Mouse (Mus musculus) naive thymus-derived CD4-positive, alpha-beta T cell, adult 2 months (primary cell): ENCODE results near the gene Fstl3.

Experiments used
- DNase-seq: peaks from one replicate; pipeline ENCODE4 v3.0.0-alpha.2; 2011; ENCODE audit warnings: low read depth

Gene Fstl3

GRCm38 (mm10) chr10:79788386-79789158 lies 11.5 kb downstream of the Fstl3 start:
- DNase-seq: peak; percentile 90

DNA sequence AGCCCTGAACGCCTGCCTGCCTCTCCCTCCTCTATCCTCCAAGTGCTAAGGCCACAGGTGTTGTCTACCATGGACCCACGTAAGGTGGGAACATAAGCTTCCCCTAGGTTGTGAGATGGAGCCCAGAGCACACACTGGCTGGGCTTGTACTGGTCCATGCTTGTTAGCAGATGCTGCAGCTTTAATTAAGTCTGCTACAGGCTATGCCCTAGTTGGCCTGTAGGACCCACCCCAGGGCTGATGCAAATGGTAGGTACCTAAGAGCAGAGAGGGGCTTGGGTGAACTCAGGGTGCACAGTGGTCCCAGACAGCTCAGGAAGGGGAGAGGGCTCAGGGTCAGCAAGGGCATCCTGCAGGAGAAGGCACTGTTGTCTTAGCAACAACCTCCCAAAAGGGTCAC lies 12.5 kb downstream of the Fstl3 start:
- no peak for DNase-seq

DNA sequence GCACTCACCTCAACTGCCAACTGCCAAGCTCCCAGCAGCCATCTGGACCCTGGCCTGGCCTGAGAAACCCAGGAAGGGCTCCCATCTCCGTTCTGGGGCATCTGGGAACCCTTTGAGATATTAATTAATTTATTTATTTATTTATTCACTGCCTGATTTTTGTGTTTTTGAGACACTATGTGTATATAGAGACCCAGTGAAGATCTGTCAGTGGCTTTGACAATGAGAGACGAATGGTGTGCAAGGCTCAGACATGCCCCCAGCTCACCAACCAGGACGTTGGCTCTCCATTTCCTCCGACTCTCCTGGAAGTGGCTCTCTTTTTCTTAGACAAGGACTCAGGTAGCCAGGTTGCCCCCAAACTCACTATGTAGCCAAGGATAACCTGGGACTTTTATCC lies 13.8 kb downstream of the Fstl3 start, which contains the start of gene Prss57:
Gene Prss57, minus strand, starts transcription at position 101 of the 400 bp plus-strand sequence.
- no peak for DNase-seq

- DNase-seq: no peak
Observed at GRCm38 (mm10) chr10:79792339-79793040, 15.4 kb downstream of the Fstl3 start.

GRCm38 (mm10) chr10:79793051-79793737 lies 16.1 kb downstream of the Fstl3 start, which contains the start of gene Palm:
Gene Palm, plus strand, starts transcription at chr10:79793572.
- DNase-seq: peak; percentile 86

GRCm38 (mm10) chr10:79793738-79794490 lies 16.8 kb downstream of the Fstl3 start:
- no peak for DNase-seq

DNA sequence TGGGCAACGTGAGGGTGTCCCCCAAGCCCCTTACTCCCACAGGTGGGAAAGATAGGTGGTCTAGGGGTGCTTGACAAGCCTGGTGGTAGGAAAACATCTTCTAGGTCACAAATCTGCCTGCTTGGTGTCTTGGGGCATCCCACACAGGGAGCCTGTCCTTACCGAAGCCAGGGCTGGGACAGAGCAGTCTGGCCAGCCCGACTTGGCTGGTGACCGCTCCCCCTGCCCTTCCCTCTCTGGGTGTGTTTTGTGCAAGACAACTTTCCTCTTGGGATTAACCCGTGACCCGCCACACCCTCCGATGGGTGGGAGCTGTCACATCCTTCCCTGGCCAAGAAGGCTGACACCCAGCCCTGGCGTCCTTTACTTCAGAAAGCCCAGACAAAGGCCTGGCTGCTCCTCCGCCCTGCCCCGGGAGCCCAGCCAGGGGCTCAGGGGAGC lies 17.4 kb downstream of the Fstl3 start:
- DNase-seq: no peak

- no peak for DNase-seq
Observed at GRCm38 (mm10) chr10:79795905-79796304, 18.8 kb downstream of the Fstl3 start.

- DNase-seq: no peak
Observed at GRCm38 (mm10) chr10:79797326-79797725, 20.3 kb downstream of the Fstl3 start.

GRCm38 (mm10) chr10:79798289-79798928 lies 21.3 kb downstream of the Fstl3 start:
- no peak for DNase-seq

DNA sequence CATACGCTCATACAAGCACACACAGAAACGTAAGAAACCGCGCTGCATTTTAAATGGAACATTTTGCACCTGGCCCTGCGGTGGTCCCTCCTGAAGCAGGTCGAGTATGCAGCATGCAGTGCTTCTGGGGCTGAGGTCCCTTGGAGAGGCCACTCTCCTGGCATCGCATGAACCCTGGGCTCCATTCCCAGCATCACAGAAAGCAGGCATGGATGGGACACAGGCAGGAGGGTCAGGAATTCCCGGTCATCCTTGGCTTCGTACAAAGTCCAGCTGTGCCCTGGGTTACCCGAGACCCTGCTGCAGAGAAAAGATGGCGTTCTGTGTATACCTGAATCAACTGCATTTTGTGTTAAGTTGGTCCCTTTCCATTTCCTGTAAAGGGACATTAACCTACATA lies 23.4 kb downstream of the Fstl3 start:
- no peak for DNase-seq

DNA sequence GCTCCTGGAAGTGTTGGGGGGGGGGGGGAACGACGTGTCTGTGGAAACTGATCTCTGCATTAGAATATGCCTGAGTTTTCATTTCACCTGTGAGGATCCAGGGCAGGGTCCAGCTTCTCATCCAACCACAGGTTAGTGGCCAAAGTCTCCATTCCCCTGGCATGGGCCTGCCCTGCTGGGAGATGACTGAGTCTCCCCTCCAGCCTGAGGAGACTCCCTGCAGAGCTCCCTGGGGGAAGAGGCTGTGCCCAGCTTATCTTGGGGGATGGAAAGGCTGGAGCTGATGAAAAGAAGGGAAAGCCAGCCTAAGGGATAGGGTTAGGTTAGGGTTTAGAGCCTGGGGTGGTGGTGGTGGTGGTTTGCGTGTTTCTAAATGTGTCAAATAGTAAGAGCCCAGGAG lies 24.8 kb downstream of the Fstl3 start:
- DNase-seq: no peak

GRCm38 (mm10) chr10:79802331-79802971 lies 25.4 kb downstream of the Fstl3 start:
- no peak for DNase-seq

DNA sequence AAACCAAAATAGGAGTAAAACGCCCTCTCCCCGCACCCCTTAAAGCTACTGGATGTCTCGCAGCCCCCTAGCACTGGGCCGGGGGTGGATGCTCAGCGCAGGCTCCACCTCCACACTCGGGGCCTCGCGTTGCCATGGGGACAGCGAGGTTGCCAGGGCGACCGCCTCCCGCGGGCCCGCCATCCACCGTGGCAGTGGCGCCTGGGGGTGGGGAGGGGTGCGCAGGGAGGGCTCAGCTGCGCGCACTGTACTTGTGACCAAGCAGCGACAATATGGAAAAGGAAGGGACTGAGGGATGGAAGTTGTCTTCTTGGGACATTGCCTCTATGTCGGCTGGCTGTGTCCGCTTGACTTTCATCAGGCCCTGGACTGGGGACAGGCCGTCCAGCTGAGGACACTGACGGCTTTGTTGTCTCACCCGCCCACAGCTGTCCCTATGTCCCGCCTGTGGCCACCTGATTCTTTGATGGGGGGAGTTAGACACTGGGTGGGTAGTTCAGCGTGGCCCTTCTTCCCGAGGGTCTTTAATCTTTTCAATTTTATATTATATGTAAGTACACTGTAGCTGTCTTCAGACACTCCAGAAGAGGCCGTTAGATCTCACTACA lies 26.7 kb downstream of the Fstl3 start:
- DNase-seq: no peak

DNA sequence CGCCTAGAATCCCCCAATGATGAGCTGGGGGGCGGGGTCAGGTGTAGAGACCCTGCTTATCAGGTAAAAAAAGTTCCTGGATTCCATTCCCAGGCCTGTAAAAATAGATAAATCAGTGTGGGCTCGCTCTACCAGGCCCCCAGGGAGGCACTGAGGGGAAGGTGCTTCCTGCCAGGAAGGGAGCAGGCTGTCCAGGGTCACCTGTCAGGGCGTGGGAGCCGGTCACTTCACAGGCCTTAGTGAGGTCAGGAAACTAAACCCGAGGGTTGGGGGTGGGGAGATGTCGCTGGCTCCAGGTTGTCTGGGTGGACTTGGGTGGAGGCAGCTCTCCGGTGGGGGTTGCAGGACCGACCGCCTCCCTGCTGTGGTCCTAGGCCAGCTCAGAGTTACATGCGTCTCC lies 28.6 kb downstream of the Fstl3 start:
- no peak for DNase-seq

- DNase-seq: no peak
Observed at GRCm38 (mm10) chr10:79806331-79806730, 29.3 kb downstream of the Fstl3 start.

GRCm38 (mm10) chr10:79806972-79807371 lies 29.9 kb downstream of the Fstl3 start:
- DNase-seq: no peak

DNA sequence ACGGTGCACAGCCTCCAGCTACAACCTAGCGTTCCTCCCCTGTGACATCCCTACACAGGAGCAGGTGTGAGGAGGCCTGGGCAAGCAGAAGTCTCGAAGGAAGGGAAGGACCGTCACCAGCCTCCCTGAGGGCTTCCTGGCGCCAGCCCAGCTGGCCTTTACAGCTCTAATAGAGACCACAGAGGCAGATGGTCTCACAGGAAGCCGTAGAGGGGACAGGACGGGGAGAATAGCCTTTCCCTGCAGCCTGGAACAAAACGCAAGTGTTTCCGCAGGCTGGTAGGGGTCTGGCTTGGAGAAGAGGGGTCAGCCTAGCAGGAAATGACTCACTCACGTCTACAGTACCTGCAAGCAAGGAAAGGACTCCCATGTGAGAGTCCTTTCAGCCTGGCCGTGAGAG lies 30.8 kb downstream of the Fstl3 start:
- DNase-seq: no peak

DNA sequence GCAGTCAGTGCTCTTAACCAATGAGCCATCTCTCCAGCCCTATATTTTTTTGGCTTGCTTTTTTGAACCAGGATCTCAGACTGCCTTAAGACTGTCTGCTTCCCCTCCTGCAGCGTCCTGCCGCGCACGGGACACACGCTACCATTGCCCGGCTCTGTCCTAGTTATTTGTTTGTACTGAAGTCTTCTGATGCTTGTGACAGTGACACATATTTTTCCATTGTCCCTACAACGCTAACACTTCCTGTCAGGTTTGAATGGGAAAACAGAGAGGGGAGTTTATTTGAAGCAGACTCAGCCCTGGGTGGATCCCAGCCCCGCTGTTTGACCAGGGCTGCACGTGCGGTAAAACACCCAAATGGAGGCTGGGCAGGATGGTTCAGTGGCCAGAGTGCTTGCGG lies 31.7 kb downstream of the Fstl3 start:
- DNase-seq: no peak
